Mouse (Mus musculus): ENCODE results near the gene Dyrk1a. TPM values are rescaled to one million over a fixed set of nuclear protein-coding genes. Genes with fewer than 3 reads are reported as not detected.

Gene Dyrk1a
- total RNA-seq, 2 experiments from 2014 or later, result 89.7 to 94.6 TPM

- no peak for DNase-seq (ENCODE audit: extremely low spot score in 1 of 2, low spot score in 2 of 2)
- no peak overlapping the region for H3K27ac ChIP-seq
- no peak overlapping the region for H3K4me3 ChIP-seq
- intact Hi-C loops (cut with DNase I), result no loop called here
- TF ChIP-seq CTCF (IDR thresholded peaks at IDR 0.05), result no peak
Observed at GRCm38 (mm10) chr16:94560618-94561017, 9.2 kb upstream of the Dyrk1a start.

GRCm38 (mm10) chr16:94566124-94566523 is 3.7 kb upstream of the Dyrk1a start:
- Histone ChIP-seq H3K4me3 (no peak overlapping the region), H3K27ac (no peak overlapping the region)
- no peak for DNase-seq (ENCODE audit: extremely low spot score in 1 of 2, low spot score in 2 of 2)
- TF ChIP-seq CTCF (IDR thresholded peaks at IDR 0.05), result no peak
- intact Hi-C loops (cut with DNase I), result loop anchor here (5.0 kb wide), 1 partner anchor 254 kb away; the partner anchor contains the start of gene Hlcs

GRCm38 (mm10) chr16:94566834-94567585 is 2.8 kb upstream of the Dyrk1a start:
- intact Hi-C loops (cut with DNase I), result loop anchor here (5.0 kb wide), 1 partner anchor 255 kb away; the partner anchor contains the start of gene Hlcs
- no peak for TF ChIP-seq CTCF (IDR thresholded peaks at IDR 0.05)
- H3K4me3 ChIP-seq, result no peak overlapping the region

GRCm38 (mm10) chr16:94567751-94568150 is 2.1 kb upstream of the Dyrk1a start:
- H3K4me3 ChIP-seq, result no peak overlapping the region
- DNase-seq (ENCODE audit: extremely low spot score in 1 of 2, low spot score in 2 of 2), result no peak
- intact Hi-C loops (cut with DNase I), result loop anchor here (2.0 to 5.0 kb wide), 2 partner anchors 95 to 255 kb away; partner anchors contain the start of gene Hlcs
- no peak for TF ChIP-seq CTCF (IDR thresholded peaks at IDR 0.05)
- H3K27ac ChIP-seq, result no peak overlapping the region

More at GRCm38 (mm10) chr16:94566834-94567585, 2.8 kb upstream of the Dyrk1a start:
- no peak overlapping the region for H3K27ac ChIP-seq
- no peak for DNase-seq (ENCODE audit: extremely low spot score in 1 of 2, low spot score in 2 of 2)

- Histone ChIP-seq H3K27ac (peak overlapping the region; percentile 98), H3K4me3 (peak overlapping the region; percentile 89)
- no peak for DNase-seq (ENCODE audit: extremely low spot score in 1 of 2, low spot score in 2 of 2)
- TF ChIP-seq CTCF (IDR thresholded peaks at IDR 0.05), result no peak
- intact Hi-C loops (cut with DNase I), result loop anchor here (1.0 to 5.0 kb wide), 4 partner anchors 42 to 256 kb away; partner anchors contain the start of genes Hlcs, Ttc3 and Vps26c
Observed at GRCm38 (mm10) chr16:94568335-94569228, 1.2 kb upstream of the Dyrk1a start.

GRCm38 (mm10) chr16:94570361-94571041 is 691 bp downstream of the Dyrk1a start:
- Histone ChIP-seq H3K4me3 (peak overlapping the region; percentile 89), H3K27ac (peak overlapping the region; percentile 96)
- DNase-seq (ENCODE audit: extremely low spot score in 1 of 2, low spot score in 2 of 2), result peak; percentile 49 to 63
- intact Hi-C loops (cut with DNase I), result loop anchor here (2.0 kb wide), 1 partner anchor 30 kb away; no protein-coding TSS in a partner anchor
- TF ChIP-seq CTCF (IDR thresholded peaks at IDR 0.05), result no peak

GRCm38 (mm10) chr16:94571111-94571993 is 1.5 kb downstream of the Dyrk1a start:
- TF ChIP-seq CTCF (IDR thresholded peaks at IDR 0.05), result no peak
- Histone ChIP-seq H3K27ac (peak overlapping the region; percentile 96), H3K4me3 (peak overlapping the region; percentile 89)
- no peak for DNase-seq (ENCODE audit: extremely low spot score in 1 of 2, low spot score in 2 of 2)
- intact Hi-C loops (cut with DNase I), result loop anchor here (2.0 kb wide), 1 partner anchor 29 kb away; no protein-coding TSS in a partner anchor

GRCm38 (mm10) chr16:94572422-94572821 is 2.6 kb downstream of the Dyrk1a start:
- Histone ChIP-seq H3K4me3 (no peak overlapping the region; the same call in 1 of the 2 replicates), H3K27ac (no peak overlapping the region)
- intact Hi-C loops (cut with DNase I), result loop anchor here (2.0 kb wide), 1 partner anchor 46 kb away; no protein-coding TSS in a partner anchor
- no peak for TF ChIP-seq CTCF (IDR thresholded peaks at IDR 0.05)
- DNase-seq (ENCODE audit: extremely low spot score in 1 of 2, low spot score in 2 of 2), result no peak

GRCm38 (mm10) chr16:94574025-94574717 is 4.4 kb downstream of the Dyrk1a start:
- no peak overlapping the region for H3K4me3 ChIP-seq
- TF ChIP-seq CTCF (IDR thresholded peaks at IDR 0.05), result no peak
- no peak overlapping the region for H3K27ac ChIP-seq
- DNase-seq (ENCODE audit: extremely low spot score in 1 of 2, low spot score in 2 of 2), result no peak
- intact Hi-C loops (cut with DNase I), result no loop called here

GRCm38 (mm10) chr16:94574718-94575094 is 4.9 kb downstream of the Dyrk1a start:
- H3K27ac ChIP-seq, result no peak overlapping the region
- no peak for DNase-seq (ENCODE audit: extremely low spot score in 1 of 2, low spot score in 2 of 2)
- no peak for TF ChIP-seq CTCF (IDR thresholded peaks at IDR 0.05)
- intact Hi-C loops (cut with DNase I), result no loop called here
- no peak overlapping the region for H3K4me3 ChIP-seq

Measured in left cerebral cortex, adult 2 months (tissue).